Mouse (Mus musculus): ENCODE results near the gene Olfm2.
A peak's percentile ranks its signal among the peaks of the same experiment; 100 is the strongest.

Gene Olfm2

GRCm38 (mm10) chr9:20645121-20645520 lies 101.0 kb downstream of the Olfm2 start:
- DNase-seq, result no peak

GRCm38 (mm10) chr9:20644360-20645081 lies 101.6 kb downstream of the Olfm2 start, which contains the start of gene Fbxl12:
Gene Fbxl12, minus strand, starts transcription at chr9:20644767.
- DNase-seq, result peak; percentile 75

- no peak for DNase-seq
These were observed 102.4 kb downstream of the Olfm2 start for GRCm38 (mm10) chr9:20643781-20644180.

- DNase-seq, result peak; percentile 94
These were observed 103.2 kb downstream of the Olfm2 start for GRCm38 (mm10) chr9:20642896-20643466.

- DNase-seq, result peak; percentile 98
These were observed 103.9 kb downstream of the Olfm2 start, which contains the start of gene Ubl5 for GRCm38 (mm10) chr9:20642101-20642895. Gene Ubl5, plus strand, starts transcription at chr9:20642878.

GRCm38 (mm10) chr9:20641501-20641900 lies 104.6 kb downstream of the Olfm2 start:
- peak; percentile 40 for DNase-seq

- DNase-seq, result peak; percentile 68
These were observed 106.7 kb downstream of the Olfm2 start for GRCm38 (mm10) chr9:20639486-20639885.

- DNase-seq, result peak; percentile 41
These were observed 107.6 kb downstream of the Olfm2 start for GRCm38 (mm10) chr9:20638552-20638951.

GRCm38 (mm10) chr9:20636790-20637189 lies 109.4 kb downstream of the Olfm2 start:
- peak; percentile 46 for DNase-seq

- peak; percentile 94 for DNase-seq
These were observed 109.9 kb downstream of the Olfm2 start for GRCm38 (mm10) chr9:20636256-20636655.

- DNase-seq, result peak; percentile 71
These were observed 110.5 kb downstream of the Olfm2 start for GRCm38 (mm10) chr9:20635676-20636075.

- no peak for DNase-seq
These were observed 114.8 kb downstream of the Olfm2 start for GRCm38 (mm10) chr9:20631332-20631731.
